Mouse (Mus musculus) limb, embryonic 13.5 days (tissue): ENCODE measurements around the gene Ugt1a6b. TPM values are rescaled to one million over a fixed set of nuclear protein-coding genes. Genes with fewer than 3 reads are reported as not detected.
"Not testable (repeated sequence)": the region's sequence is repeated elsewhere in the genome, so short reads cannot be mapped to it uniquely, and the experiment has no call there.

Experiments
- ATAC-seq: fragments of 200-750 bp; cut with Nextera tagmentation; 2 replicates; pipeline ENCODE4 v1.8.0; 2017; ENCODE audit warnings: low read depth, moderate number of reproducible peaks, moderate TSS enrichment; ENCODE audit not compliant: low FRiP score
- H3K27ac ChIP-seq: fragments of 300-500 bp; sonication (generic); 2 replicates; pipeline ENCODE4 v1.5.1; 2015; ENCODE audit warnings: inconsistent platforms, mild to moderate bottlenecking, moderate library complexity
- H3K27me3 ChIP-seq: fragments of 300-500 bp; sonication (generic); 2 replicates; pipeline ENCODE4 v1.6.1; 2015; ENCODE audit warnings: mild to moderate bottlenecking, inconsistent platforms
- H3K36me3 ChIP-seq: fragments of 300-500 bp; sonication (generic); 2 replicates; pipeline ENCODE4 v1.6.1; 2015; ENCODE audit warnings: inconsistent platforms, mild to moderate bottlenecking, moderate library complexity
- H3K4me1 ChIP-seq: fragments of 300-500 bp; sonication (generic); 2 replicates; pipeline ENCODE4 v1.6.1; 2015; ENCODE audit warnings: inconsistent platforms
- H3K4me2 ChIP-seq: fragments of 300-500 bp; sonication (generic); replicated peaks from 2 replicates; pipeline ENCODE4 v1.6.1; 2015; ENCODE audit warnings: inconsistent platforms, mild to moderate bottlenecking, moderate library complexity
- H3K4me3 ChIP-seq: fragments of 300-500 bp; sonication (generic); 2 replicates; pipeline ENCODE4 v1.5.1; 2015; ENCODE audit warnings: moderate library complexity, mild to moderate bottlenecking, inconsistent platforms
- H3K9ac ChIP-seq: fragments of 300-500 bp; sonication (generic); 2 replicates; pipeline ENCODE4 v1.6.1; 2015; ENCODE audit warnings: mild to moderate bottlenecking, inconsistent platforms
- H3K9me3 ChIP-seq: fragments of 300-500 bp; sonication (generic); 2 replicates; pipeline ENCODE4 v1.6.1; 2016; ENCODE audit warnings: inconsistent platforms
- WGBS: fragments of 180-500 bp; shearing (Covaris S2); methylation state at CpG from one replicate; pipeline ENCODE4 v1.1.7; 2015; 5-methylcytosine and 5-hydroxymethylcytosine counted together
- polyA plus RNA-seq: library from polyadenylated mRNA; unstranded; fragments of >200 nt; fragmentation: Nextera tagmentation; extraction: Ambion mirVana; gene quantifications from 2 replicates; pipeline ENCODE4 v1.2.1, GENCODE M21; 2015

The Ugt1a6b gene
- polyA plus RNA-seq, 1 experiment from 2014 or later, result not detected

GRCm38 (mm10) chr1:88222216-88222615 lies 119.2 kb downstream of the Ugt1a6b start:
- H3K4me1 ChIP-seq, result no peaks in the 10 kb centered on the region
- ATAC-seq, result no peak
- H3K9me3 ChIP-seq, result peaks cover 28% of the 10 kb centered on the region
- 53% methylated on average over 2 of the region's 2 CpGs for WGBS
- H3K4me2 ChIP-seq, result no peak overlapping the region
- H3K27me3 ChIP-seq, result no peaks in the 10 kb centered on the region
- H3K36me3 ChIP-seq, result no peaks in the 10 kb centered on the region
- no peak overlapping the region for H3K27ac ChIP-seq
- H3K4me3 ChIP-seq, result no peak overlapping the region
- H3K9ac ChIP-seq, result no peak overlapping the region

- H3K36me3 ChIP-seq, H3K9ac ChIP-seq, H3K4me1 ChIP-seq, H3K27me3 ChIP-seq, H3K4me2 ChIP-seq, H3K4me3 ChIP-seq, ATAC-seq, H3K27ac ChIP-seq: not testable (repeated sequence)
- H3K9me3 ChIP-seq, result peaks cover 32% of the 10 kb centered on the region
Observed at GRCm38 (mm10) chr1:88223011-88223515, 120.0 kb downstream of the Ugt1a6b start.

- Histone ChIP-seq H3K36me3 (no peaks in the 10 kb centered on the region), H3K27ac (no peak overlapping the region), H3K4me3 (no peak overlapping the region), H3K27me3 (no peaks in the 10 kb centered on the region), H3K4me1 (no peaks in the 10 kb centered on the region), H3K9ac (no peak overlapping the region), H3K9me3 (peaks cover 37% of the 10 kb centered on the region), H3K4me2 (no peak overlapping the region)
- 54% methylated on average over 1 of the region's 1 CpGs for WGBS
- ATAC-seq, result no peak
Observed at GRCm38 (mm10) chr1:88223591-88223990, 120.5 kb downstream of the Ugt1a6b start.

- peaks cover 43% of the 10 kb centered on the region for H3K9me3 ChIP-seq
- 68% methylated on average over 2 of the region's 2 CpGs for WGBS
- no peak overlapping the region for H3K27ac ChIP-seq
- no peaks in the 10 kb centered on the region for H3K4me1 ChIP-seq
- H3K27me3 ChIP-seq, result no peaks in the 10 kb centered on the region
- no peak overlapping the region for H3K9ac ChIP-seq
- ATAC-seq, result no peak
- no peaks in the 10 kb centered on the region for H3K36me3 ChIP-seq
- no peak overlapping the region for H3K4me2 ChIP-seq
- no peak overlapping the region for H3K4me3 ChIP-seq
Observed at GRCm38 (mm10) chr1:88224029-88224776, 121.2 kb downstream of the Ugt1a6b start.

- not testable (repeated sequence) for H3K27me3 ChIP-seq, H3K4me1 ChIP-seq, H3K27ac ChIP-seq, H3K4me2 ChIP-seq, H3K4me3 ChIP-seq, H3K36me3 ChIP-seq, H3K9ac ChIP-seq, ATAC-seq
- 37% methylated on average over 2 of the region's 2 CpGs for WGBS
- peaks cover 54% of the 10 kb centered on the region for H3K9me3 ChIP-seq
Observed at GRCm38 (mm10) chr1:88225301-88225700, 122.2 kb downstream of the Ugt1a6b start.

GRCm38 (mm10) chr1:88225741-88226140 lies 122.7 kb downstream of the Ugt1a6b start:
- Histone ChIP-seq H3K9me3 (peaks cover 59% of the 10 kb centered on the region), H3K9ac (no peak overlapping the region)
- no peak for ATAC-seq

GRCm38 (mm10) chr1:88226670-88227379 lies 123.8 kb downstream of the Ugt1a6b start, which contains the start of gene Mroh2a:
Gene Mroh2a, plus strand, starts transcription at chr1:88226986.
- Histone ChIP-seq H3K27ac (no peak within 1 kb of the TSS), H3K4me3 (no peak within 1 kb of the TSS), H3K9me3 (peaks cover 69% of the 10 kb centered on the region), H3K4me2 (no peak within 1 kb of the TSS), H3K9ac (no peak within 1 kb of the TSS), H3K27me3 (no peaks in the 10 kb centered on the region), H3K4me1 (no peaks in the 10 kb centered on the region), H3K36me3 (no peaks in the 10 kb centered on the region)
- no peak for ATAC-seq
- 52% methylated on average over 5 of the region's 5 CpGs for WGBS

More at GRCm38 (mm10) chr1:88225741-88226140, 122.7 kb downstream of the Ugt1a6b start:
- H3K36me3 ChIP-seq, result no peaks in the 10 kb centered on the region
- H3K4me2 ChIP-seq, result no peak overlapping the region
- no peak overlapping the region for H3K27ac ChIP-seq
- no peak overlapping the region for H3K4me3 ChIP-seq
- no peaks in the 10 kb centered on the region for H3K27me3 ChIP-seq
- H3K4me1 ChIP-seq, result no peaks in the 10 kb centered on the region

GRCm38 (mm10) chr1:88227482-88227881 lies 124.4 kb downstream of the Ugt1a6b start:
- Histone ChIP-seq H3K4me2 (no peak overlapping the region), H3K4me1 (no peaks in the 10 kb centered on the region), H3K9me3 (peaks cover 73% of the 10 kb centered on the region), H3K27ac (no peak overlapping the region), H3K4me3 (no peak overlapping the region), H3K36me3 (no peaks in the 10 kb centered on the region), H3K9ac (no peak overlapping the region), H3K27me3 (no peaks in the 10 kb centered on the region)
- ATAC-seq, result no peak
- WGBS, result 59% methylated on average over 2 of the region's 2 CpGs

- ATAC-seq, result 0 out of 2 replicates have a peak, but pooled peaks have one; percentile 12
- peaks cover 79% of the 10 kb centered on the region for H3K9me3 ChIP-seq
- H3K36me3 ChIP-seq, result no peaks in the 10 kb centered on the region
- no peaks in the 10 kb centered on the region for H3K4me1 ChIP-seq
- H3K4me3 ChIP-seq, result no peak overlapping the region
- 71% methylated on average over 7 of the region's 7 CpGs for WGBS
- H3K27me3 ChIP-seq, result no peaks in the 10 kb centered on the region
- no peak overlapping the region for H3K27ac ChIP-seq
- no peak overlapping the region for H3K4me2 ChIP-seq
- no peak overlapping the region for H3K9ac ChIP-seq
Observed at GRCm38 (mm10) chr1:88228121-88228520, 125.1 kb downstream of the Ugt1a6b start.

GRCm38 (mm10) chr1:88229566-88229965 lies 126.5 kb downstream of the Ugt1a6b start:
- H3K36me3 ChIP-seq, result no peaks in the 10 kb centered on the region
- no peaks in the 10 kb centered on the region for H3K27me3 ChIP-seq
- no peak overlapping the region for H3K4me3 ChIP-seq
- ATAC-seq, result no peak
- no peak overlapping the region for H3K27ac ChIP-seq
- no peak overlapping the region for H3K4me2 ChIP-seq
- no peaks in the 10 kb centered on the region for H3K4me1 ChIP-seq
- 80% methylated on average over 3 of the region's 3 CpGs for WGBS
- peaks cover 94% of the 10 kb centered on the region for H3K9me3 ChIP-seq
- no peak overlapping the region for H3K9ac ChIP-seq

- Histone ChIP-seq H3K4me1 (no peaks in the 10 kb centered on the region), H3K27me3 (no peaks in the 10 kb centered on the region), H3K9ac (no peak overlapping the region), H3K36me3 (no peaks in the 10 kb centered on the region), H3K27ac (no peak overlapping the region), H3K4me2 (no peak overlapping the region), H3K4me3 (no peak overlapping the region), H3K9me3 (peaks cover 98% of the 10 kb centered on the region)
- 83% methylated on average over 5 of the region's 5 CpGs for WGBS
- ATAC-seq, result no peak
Observed at GRCm38 (mm10) chr1:88229986-88230385, 126.9 kb downstream of the Ugt1a6b start.

GRCm38 (mm10) chr1:88230421-88230820 lies 127.4 kb downstream of the Ugt1a6b start:
- 73% methylated on average over 7 of the region's 7 CpGs for WGBS
- peaks cover 100% of the 10 kb centered on the region for H3K9me3 ChIP-seq
- H3K4me2 ChIP-seq, result no peak overlapping the region
- H3K36me3 ChIP-seq, result no peaks in the 10 kb centered on the region
- no peaks in the 10 kb centered on the region for H3K4me1 ChIP-seq
- ATAC-seq, result no peak
- H3K4me3 ChIP-seq, result no peak overlapping the region
- H3K27me3 ChIP-seq, result no peaks in the 10 kb centered on the region
- no peak overlapping the region for H3K9ac ChIP-seq
- no peak overlapping the region for H3K27ac ChIP-seq
